Mouse (Mus musculus) thymus, postnatal 0 days (tissue): ENCODE measurements around the gene Rsrc1. TPM values are rescaled to one million over a fixed set of nuclear protein-coding genes. Genes with fewer than 3 reads are reported as not detected.
"Not testable (repeated sequence)": the region's sequence is repeated elsewhere in the genome, so short reads cannot be mapped to it uniquely, and the experiment has no call there.

ENCODE experiments used
- DNase-seq: peaks from one replicate; pipeline ENCODE4 v3.0.0-alpha.2; 2015; ENCODE audit warnings: low spot score
- polyA plus RNA-seq: library from polyadenylated mRNA; unstranded; fragments of >200 nt; fragmentation: Nextera tagmentation; extraction: Ambion mirVana; gene quantifications from 2 replicates; pipeline ENCODE4 v1.2.1, GENCODE M21; 2015

The Rsrc1 gene
- polyA plus RNA-seq, 1 experiment from 2014 or later: 31.9 TPM

DNA sequence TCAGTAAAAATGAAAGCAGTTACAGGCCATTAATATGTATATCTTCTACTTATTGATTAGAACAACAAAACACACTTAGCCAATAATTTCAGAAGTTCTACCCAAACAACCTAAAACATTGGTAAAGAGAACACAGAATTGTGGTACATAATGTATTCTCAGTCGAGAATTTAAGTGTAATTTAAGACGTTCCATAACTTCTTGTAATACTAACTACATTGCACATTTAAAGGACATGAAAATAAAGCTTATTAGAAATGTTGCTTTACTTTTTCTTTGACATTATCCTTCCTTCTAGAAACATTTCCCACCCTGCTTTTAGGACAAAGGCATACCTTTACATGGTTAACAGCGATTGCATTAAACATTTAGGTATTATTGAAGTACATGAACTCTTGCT is 2.3 kb downstream of the Rsrc1 start:
- peak; percentile 11 for DNase-seq

DNA sequence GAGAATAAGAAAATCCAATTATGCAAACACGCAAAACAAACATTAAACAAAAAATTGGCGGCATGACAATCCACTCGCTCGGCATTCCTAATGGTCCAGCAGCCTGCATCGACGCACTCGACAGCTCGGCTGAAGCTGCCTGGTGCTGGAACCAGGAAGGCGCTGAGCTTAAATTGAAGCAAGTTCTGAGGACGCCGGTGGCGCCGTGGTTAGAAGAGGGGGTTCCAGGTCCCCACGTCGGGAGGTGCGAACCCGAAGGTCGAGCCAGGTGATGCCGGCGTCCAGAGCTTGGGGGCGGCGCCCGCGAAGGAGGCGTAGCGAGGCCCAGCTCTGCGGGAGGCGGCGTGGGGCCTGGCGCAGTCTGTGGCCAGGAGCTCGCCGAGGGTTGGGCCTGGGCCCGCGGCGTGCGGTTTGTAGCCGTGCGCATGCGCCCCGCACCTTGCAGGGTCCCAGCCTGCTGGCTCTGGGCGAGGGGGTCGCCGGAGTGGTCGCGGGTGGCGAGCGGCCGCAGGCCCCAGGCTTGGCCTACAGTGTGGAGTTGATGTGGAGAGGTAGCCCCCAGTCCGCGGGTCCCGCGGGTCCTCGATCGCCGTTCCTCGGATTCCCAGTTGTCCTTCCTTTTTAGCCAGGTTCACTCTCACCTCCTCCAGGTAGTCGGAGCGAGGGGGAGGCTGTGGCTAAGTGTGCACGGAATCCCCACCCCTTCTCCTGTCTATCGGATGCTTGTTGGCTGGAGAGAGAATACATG is 4.5 kb downstream of the Rsrc1 start:
- peak; percentile 80 for DNase-seq

DNA sequence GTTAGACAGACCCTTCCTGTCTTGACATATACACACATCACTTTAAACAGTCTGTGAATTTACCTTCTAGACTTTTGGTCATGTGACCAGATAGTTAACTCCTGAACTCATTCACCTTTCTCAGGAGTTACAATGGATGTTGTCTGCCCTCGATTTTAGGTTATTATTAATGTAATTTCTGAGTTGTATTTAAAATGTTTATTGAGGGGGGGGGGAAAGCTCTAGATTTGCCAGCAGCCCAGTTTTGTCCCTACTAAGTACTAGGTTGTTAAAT is 5.0 kb downstream of the Rsrc1 start:
- no peak for DNase-seq

DNA sequence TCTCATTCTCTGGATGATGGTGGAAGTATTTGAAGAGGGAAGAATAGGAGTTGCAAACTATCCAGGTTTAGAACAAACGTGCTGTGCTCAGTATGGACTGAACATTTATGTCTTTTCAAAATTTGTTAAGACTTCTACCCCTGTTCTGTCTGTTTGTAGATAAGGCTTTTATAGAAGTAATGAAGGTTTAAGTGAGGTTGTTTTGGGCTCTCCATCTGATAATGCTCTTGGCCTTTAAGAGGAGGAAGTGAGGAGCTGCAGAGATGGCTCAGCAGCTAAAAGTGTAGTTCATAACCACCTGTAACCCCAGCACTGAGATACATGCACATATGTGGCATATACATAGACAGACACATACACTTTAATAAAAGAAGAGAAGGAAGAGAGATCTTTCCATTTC is 15.6 kb downstream of the Rsrc1 start:
- no peak for DNase-seq

DNA sequence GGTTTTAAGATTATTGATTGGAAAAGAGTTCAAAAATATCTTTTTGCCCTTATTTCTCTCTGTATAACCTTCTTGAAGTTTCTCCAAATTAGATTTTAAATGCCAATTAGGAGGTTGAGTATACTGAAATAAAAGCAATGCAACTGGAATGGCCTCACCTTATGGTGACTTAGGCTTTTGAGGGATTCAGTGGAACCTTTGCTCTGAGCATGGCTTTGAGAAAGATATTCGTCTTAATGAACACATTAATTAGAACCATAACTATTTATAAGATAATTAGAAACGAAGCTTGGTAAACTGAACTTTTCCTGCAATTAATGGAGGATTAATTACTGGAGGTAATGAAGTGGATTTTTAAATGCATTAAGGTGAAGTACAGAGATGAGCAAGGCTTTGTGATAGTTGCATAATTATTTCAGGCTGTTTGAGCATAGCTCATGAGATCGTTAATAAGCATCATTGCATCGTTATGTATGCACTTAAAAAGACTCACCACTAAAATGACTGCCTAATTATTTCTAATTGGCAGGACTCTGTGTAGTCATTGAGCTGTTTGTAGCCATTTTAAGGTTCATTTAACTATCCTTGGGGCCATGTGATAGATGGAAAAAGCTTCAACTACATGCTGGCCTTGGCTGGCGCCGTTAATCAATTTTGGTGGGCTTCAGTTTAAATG is 55.3 kb downstream of the Rsrc1 start:
- DNase-seq: no peak

DNA sequence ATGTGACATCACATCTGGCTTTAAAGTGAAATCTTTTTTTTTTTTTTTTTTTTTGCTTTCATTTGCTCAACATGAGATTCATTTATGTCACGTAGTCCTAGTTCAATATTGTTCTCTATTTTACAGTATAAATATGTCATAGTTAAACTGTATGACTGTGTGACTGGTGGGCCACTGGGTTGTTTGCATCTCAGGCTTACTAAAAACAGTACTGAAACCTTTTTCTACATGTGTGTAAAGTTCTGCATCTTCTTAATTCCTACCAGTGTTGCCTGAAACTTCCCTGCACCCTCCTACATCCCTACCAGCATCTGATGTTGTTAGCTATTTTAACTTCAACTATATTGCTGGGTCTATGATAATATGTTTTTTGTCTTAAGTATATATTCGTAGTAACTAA is 78.6 kb downstream of the Rsrc1 start:
- no peak for DNase-seq

DNA sequence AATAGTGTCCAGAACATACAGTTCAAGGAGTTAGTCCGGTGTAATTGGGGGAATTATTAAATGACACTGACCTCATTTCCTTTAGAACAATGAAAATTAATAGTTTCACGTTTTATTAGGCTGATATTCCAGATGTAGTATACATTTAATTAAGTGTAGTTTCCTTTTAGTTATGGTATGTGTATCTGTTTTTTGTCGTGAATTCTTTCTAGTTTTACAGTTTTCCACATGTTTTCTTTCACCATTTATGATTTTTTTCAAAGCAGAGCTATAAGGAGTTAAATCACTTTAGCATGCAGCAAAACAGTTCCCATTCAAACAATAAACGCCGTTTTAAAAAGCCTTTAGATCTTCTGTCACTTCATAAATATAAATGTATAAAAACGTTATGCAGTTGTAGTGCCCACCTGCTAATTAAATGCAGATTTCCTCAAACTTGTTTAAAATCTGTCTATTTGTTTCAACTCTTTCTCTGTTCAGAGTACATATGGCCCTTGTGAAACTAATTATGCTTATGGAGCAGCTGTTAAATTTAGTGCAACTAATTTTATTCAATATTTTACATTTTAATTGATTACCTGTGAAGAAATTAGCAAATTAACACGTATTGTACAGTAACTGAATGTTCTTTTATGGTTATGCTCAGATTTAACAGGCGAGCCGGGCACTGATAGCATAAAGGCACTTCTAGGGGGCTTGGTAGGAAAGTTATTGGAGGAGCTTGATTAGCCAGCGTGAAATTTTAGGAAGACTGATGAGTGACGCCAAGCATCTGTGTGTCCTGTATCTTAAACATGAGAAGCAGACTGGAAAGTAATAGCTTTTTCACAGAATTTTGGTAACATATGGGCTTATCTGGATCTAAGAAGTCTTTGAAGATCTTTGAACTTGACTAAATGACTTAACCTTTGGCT is 89.6 kb downstream of the Rsrc1 start:
- no peak for DNase-seq

DNA sequence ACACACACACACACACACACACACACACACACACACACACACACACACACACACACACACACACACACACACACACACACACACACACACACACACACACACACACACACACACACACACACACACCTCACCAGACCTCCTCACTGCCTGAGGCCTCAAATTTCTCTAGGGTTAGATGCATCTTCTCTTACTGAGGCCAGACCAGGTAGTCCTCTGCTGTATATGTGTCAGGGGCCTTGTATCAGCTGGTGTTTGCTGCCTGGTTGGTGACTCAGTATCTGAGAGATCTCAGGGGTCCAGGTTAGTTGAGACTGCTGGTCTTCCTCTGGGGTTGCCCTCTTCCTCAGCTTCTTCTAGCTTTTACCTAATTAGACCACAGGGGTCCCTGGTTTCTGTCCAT is 92.5 kb downstream of the Rsrc1 start:
- not testable (repeated sequence) for DNase-seq

DNA sequence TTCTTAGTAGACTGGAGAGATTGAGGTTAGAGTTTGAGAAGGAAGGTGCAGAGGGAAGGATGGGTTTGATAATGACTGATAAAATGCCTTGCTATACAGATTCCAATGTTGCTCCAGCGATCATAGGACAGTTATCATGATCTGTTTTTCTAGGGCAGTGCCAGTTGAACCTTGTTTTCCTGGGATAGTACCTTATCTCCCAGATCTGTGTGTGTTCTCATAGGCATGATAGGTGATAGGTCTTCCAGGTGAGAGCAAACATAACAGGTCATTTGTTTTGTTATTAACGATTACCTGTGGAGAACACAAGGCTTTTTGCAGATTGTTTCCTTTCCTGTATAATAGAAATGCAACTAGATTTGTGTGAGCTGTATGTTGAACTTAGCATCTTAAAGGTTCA is 94.3 kb downstream of the Rsrc1 start:
- DNase-seq: no peak

DNA sequence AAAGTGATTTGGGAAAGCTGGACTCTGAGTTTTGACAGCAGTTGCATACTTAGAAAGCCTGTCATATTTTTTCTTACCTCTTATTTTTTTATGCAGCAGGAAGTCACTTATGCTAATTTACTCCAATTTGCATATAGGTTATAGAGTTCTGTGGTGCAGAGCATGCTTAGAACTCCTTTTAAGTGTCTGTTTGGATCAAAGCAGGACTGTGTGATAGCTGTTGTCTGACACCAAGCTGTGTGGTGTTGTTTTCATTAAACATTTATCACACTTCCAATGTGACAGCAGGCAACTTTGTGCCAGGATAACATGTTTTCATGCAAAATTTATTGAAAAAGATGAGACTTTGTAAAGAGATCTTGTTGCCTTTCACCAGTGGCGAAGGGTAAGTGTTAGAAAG is 103.6 kb downstream of the Rsrc1 start:
- no peak for DNase-seq

DNA sequence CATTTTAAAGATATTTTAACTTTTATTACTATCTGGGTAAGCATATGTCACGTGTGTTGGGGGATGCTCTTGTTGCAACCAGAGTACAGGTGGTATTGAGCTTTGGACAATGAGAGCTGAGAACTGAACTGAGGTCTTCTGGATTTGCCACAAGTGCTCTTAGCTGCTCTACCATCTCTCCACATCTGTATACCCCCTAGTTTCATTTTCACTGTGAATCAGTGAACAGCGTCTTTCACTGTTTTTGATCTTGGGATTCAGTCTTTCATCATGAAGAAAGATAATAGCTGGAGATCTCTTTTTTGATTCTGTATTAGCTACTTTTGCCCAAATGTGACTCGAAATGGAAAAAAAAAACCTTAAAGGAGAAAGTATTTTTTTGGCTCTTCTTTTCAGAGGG is 127.2 kb downstream of the Rsrc1 start:
- DNase-seq: no peak

DNA sequence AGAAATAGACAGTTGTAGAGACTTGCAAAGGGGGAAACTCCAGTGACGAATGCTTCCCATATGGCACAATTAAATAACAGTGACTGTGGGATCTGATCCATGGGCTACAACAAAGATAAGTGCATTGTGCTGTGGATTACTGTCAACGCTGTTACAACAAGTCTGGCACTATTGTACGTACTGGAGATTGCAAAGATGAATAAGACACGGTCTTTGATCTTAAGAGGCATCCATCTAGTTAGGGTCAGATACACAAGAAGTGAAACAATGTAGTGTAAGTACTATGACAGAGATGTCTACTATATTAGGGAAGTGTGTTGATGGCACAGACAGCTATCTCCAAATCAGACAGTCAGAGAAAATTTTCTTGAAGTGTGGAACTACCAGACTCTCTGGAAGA is 135.1 kb downstream of the Rsrc1 start:
- DNase-seq: no peak

DNA sequence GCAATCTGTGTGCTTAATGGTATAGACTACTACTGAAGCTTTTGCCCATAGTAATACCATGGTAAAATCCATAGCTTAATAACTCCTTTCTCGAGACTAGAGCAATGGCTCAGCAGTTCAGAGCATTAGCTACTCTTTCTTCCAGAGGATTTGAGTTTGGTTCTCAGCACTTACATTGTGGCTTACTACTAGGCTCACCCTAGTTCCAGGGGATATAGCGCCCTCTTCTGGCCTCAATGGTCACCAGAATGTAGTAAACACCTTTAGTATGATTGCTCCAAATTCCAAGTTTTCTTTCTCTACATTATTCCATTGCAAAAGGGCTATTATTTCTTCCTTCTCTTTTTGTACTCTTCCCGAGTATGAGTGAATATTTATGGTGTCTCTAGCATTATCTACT is 151.3 kb downstream of the Rsrc1 start:
- DNase-seq: no peak

DNA sequence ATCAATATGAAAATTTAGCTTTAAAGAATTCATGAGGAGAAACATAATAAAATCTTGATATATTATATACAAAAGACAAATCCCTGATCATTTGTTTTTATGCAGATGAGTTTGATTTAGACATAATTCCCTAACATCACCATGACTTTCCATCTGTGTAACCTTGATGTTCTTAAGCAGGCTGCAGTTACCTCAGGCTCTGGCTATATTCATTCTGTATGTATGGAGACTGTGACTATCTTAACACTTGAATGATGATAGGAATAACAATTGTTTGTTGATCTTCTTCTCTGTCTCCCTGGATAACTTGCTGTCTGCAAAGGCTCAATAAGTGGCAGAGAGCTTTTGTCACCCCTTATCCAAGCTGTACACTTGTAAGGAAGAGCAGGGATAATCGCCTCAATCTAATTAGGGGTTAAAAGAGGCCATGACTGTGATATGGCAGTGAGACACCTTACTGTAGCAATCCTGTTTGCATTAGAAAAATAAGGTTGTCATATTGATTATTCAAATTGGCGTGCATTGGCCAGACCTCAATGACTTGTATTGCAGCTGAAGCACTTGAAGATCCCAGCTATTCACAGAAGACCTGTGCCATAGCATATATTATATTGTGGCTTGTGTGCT is 154.7 kb downstream of the Rsrc1 start:
- DNase-seq: no peak

DNA sequence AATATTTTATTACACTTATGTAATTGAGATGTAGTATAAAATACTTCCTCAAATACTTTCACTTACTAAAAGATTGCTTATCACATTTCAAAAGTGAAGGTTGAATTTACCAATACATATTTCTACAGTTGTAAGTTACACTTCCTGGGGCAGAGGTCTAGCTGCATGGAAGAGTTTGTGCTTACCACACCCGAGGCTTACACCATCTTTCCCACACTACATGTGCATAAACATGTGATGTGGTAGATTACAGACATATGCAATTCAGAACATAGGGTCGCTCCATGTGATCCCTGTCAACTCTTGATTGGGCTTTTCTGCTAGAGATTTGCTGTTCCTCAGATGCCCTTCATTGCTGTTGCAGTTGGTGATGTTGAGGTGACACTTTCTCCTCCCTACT is 163.8 kb downstream of the Rsrc1 start:
- no peak for DNase-seq

DNA sequence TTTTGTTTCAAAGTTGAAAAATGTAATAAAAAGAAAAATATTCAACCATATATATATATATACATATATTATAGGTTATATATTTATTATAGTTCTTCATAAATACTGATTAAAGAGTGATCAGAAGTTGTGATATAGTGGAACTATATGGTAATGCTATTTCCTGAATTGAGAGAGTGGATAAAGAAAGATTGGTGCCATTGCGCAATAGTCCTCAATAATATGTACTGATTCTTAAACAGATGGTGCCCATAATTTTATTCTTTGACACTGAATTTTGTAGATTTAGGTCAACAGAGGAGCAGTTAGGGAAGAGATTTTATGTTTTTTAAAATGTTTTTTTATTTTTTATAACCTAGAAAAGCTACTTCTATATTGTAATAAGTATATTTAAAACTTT is 165.1 kb downstream of the Rsrc1 start:
- no peak for DNase-seq

DNA sequence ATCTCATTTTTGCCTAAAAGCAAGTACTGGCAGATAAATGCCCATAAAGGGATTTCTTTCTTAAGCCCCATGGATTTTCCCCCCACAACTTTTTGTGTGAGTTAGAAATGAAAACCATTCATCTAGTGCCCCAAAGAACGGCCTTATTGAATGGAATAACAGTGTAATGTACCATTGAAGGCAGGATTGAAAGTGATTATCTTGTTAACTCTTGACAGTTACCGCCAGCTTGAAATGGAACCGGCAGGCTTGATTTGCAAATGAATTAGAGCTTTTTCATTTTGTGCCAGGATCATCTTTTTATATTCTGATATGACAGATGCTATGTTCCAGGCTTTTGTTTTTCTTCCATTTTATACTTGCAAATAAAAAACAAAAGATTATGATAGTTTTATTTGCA is 166.1 kb downstream of the Rsrc1 start:
- DNase-seq: no peak

DNA sequence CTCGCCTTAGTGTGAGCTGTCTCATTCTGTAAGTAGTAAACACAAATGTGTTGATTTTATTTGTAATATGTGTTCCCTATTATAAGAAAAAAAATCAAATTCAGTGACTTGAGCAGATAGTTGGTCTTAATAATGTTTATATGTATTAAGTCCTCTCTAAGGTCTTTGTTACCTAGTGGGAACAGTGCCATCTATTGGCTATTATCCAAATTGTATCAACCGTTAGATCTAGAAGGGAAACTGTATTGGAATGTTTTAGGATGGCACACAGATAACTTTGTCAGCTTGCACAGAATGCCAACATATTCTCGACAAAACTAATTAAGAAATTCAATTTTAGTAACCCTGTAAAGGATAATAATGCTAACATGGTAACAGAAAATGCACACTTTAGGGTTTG is 216.0 kb downstream of the Rsrc1 start:
- peak; percentile 12 for DNase-seq

DNA sequence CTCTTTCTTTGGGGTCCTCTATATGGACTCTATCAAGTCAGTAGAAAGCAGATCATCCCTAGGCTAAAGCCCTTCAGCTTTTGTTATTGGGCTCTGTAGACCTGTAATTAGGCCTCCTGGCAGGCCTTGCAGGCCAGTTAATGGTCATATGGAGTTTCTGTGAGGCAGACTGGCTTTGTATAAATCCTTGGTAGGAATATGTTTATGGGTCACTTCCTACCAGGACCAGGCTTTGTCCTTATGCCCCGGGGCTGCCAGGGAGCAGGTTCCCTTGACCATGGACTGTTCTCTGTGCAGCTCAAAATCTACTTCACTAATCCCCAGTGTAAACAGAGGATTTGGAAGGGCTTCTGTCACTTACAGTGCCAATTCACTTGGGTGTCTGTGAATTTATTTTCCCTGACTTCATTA is 231.9 kb downstream of the Rsrc1 start:
- DNase-seq: no peak

DNA sequence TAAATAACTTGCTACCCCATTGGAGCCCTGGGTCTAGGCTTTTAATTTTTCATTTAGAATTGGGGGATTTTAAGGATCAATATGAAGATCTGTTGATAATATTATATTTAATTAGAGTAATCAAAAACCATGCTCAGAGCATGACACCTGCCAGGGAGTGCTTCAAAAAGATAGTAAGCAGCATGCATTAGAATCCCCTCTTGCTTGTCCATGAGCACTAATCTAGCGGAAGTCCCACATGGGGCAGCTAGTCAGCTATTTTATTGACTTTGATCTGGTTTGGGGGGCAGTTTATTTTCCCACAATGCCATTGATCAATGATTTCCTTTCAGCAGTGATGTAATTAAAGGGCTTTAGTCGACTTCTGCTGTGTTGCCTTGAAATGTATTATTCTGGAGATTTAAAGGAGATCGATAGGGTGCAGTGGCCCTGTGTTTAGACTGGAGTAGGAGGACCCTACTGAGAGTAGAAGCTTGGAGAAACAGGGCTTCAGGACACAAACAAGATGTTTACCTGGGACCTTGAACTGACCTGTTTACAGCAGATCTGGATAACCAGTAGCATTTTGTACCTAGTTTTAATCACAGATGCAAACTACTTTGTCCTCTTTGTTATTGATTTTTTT is 251.5 kb downstream of the Rsrc1 start:
- DNase-seq: no peak

DNA sequence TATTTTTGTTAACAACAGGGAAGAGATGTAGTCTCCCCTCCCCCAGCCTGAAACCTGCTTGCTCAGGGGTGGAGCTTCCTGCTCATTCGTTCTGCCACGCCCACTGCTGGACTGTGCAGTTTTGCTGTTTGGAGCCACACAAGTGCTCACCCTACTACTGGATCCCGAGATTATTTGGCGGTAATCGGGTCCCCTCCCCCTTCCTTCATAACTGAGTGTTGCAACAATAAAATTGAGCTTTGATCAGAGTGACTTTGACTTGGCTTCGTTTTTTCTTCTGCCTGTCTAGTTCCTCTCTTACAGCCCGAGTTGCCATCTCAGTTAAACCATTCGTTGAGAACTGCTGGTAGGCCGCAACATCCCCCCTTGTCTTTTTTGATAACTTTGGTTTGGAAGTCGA is 261.3 kb downstream of the Rsrc1 start:
- DNase-seq: not testable (repeated sequence)

DNA sequence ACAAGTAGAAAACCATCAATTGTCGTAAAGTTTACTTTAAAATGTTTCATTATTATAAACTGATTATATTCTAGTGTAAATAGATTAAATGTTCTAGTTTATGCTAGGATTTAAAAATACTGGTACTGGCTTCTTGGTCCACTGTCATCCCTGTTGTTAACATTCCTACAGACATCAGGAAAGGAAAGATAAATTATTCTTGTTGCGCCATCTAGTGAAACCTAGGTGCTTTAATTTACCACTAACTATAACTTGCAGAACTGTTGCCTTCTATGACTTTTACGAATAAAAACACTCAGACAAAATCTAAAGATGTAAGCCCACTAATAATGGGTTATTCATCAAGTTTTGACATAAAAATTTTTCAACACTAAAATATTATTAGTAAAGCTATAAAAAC is 286.3 kb downstream of the Rsrc1 start:
- DNase-seq: no peak
